1 mouse cellular context compared by ENCODE assay signal in the genomic region with DNA sequence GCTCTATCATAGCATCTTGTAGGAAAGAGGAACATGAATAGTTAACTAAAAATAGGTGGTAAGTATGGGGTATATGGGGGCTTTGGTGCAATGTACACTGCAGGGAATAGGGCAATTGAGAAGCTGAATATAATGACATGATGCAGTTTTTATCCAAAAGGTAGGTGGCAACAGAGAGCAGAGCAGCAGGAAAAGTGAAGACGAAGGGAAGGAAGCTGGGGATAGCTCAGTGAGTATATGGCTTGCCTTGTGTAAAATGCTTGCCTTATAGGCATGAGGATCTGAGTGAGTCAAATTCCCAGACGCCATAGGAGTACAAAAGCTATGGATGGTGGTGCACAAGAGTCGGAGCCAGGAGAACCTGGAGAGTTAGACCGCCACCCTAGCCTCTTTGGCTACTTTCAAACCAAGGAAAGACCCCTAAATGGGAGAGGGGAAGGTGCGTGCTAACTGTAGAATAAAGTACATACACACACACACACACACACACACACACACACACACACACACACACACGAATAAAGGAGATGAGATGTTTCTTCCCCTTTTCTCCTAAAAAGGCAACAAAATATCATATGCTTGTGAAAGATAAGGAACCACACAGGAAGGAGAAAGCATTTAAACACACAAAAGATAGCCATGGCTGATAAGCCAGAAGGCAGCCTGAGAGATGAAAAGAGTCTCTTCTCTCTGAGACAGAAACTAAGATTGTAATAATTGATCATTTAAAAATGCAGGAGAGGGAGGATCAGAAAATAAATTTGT.
TF ChIP-seq lines count a peak whose summit lies in the region.

No protein-coding gene starts in this region.

TF ChIP-seq in MEL, 35 proteins besides CTCF, POLR2A, EP300 and RAD21 (continued from another document):
- TF ChIP-seq MAZ (IDR thresholded peaks at IDR 0.05; ENCODE audit: low read depth, low read length): no peak; the same call in 1 of the 2 replicates
- peak; percentile 97 for TF ChIP-seq RCOR1 (IDR thresholded peaks at IDR 0.05; ENCODE audit: low read depth, low read length)
